Mouse (Mus musculus): Measurements from ENCODE around the gene Mamdc4. TPM values are rescaled to one million over a fixed set of nuclear protein-coding genes. Genes with fewer than 3 reads are reported as not detected.

Mamdc4 gene
- total and polyA plus RNA-seq, 2 experiments from 2014 or later = 0.32 to 1.9 TPM

- ATAC-seq (ENCODE audit: low FRiP score) (no peak), DNase-seq (ENCODE audit: low spot score) (no peak)
- peaks cover 22% of the 10 kb centered on the region; the same call in 1 of the 2 replicates for H3K36me3 ChIP-seq (ENCODE audit: insufficient read depth, low read length)
- H3K27ac ChIP-seq (ENCODE audit: low read depth, low read length) = no peak overlapping the region
- H3K9me3 ChIP-seq (ENCODE audit: low read length) = no peaks in the 10 kb centered on the region
- no peak overlapping the region for H3K4me3 ChIP-seq (ENCODE audit: low read depth, low read length)
- WGBS = 89% methylated on average over 4 of the region's 4 CpGs
- H3K4me1 ChIP-seq (ENCODE audit: insufficient read depth, low read length) = peaks cover 11% of the 10 kb centered on the region; the same call in 1 of the 2 replicates
- no peaks in the 10 kb centered on the region; the same call in 1 of the 2 replicates for H3K27me3 ChIP-seq (ENCODE audit: insufficient read depth, low read length)
- no peak overlapping the region for H3K9ac ChIP-seq (replicated peaks; ENCODE audit: low read length, poor library complexity, severe bottlenecking)
- no peak overlapping the region for H3K4me2 ChIP-seq (ENCODE audit: low read depth, low read length, poor library complexity, severe bottlenecking)
- TF ChIP-seq CTCF (IDR thresholded peaks at IDR 0.05) = no peak
These were observed 3.4 kb downstream of the Mamdc4 start for GRCm38 (mm10) chr2:25571221-25571620.

- no peaks in the 10 kb centered on the region for H3K9me3 ChIP-seq (ENCODE audit: low read length)
- H3K27me3 ChIP-seq (ENCODE audit: insufficient read depth, low read length) = no peaks in the 10 kb centered on the region
- 0 out of 2 replicates have a peak, but pooled peaks cover 7% of the 10 kb centered on the region for H3K4me1 ChIP-seq (ENCODE audit: insufficient read depth, low read length)
- no peak overlapping the region for H3K4me2 ChIP-seq (ENCODE audit: low read depth, low read length, poor library complexity, severe bottlenecking)
- no peak overlapping the region for H3K4me3 ChIP-seq (ENCODE audit: low read depth, low read length)
- TF ChIP-seq CTCF (IDR thresholded peaks at IDR 0.05) = no peak
- ATAC-seq (ENCODE audit: low FRiP score) (no peak), DNase-seq (ENCODE audit: low spot score) (no peak)
- H3K36me3 ChIP-seq (ENCODE audit: insufficient read depth, low read length) = peaks cover 31% of the 10 kb centered on the region
- WGBS = 93% methylated on average over 3 of the region's 3 CpGs
- H3K27ac ChIP-seq (ENCODE audit: low read depth, low read length) = no peak overlapping the region
- no peak overlapping the region for H3K9ac ChIP-seq (replicated peaks; ENCODE audit: low read length, poor library complexity, severe bottlenecking)
These were observed 5.3 kb downstream of the Mamdc4 start for GRCm38 (mm10) chr2:25569323-25569722.

- ATAC-seq (ENCODE audit: low FRiP score) = no peak
- DNase-seq (ENCODE audit: low spot score) = no peak
- H3K36me3 ChIP-seq (ENCODE audit: insufficient read depth, low read length) = peaks cover 38% of the 10 kb centered on the region
- no peaks in the 10 kb centered on the region for H3K9me3 ChIP-seq (ENCODE audit: low read length)
- H3K9ac ChIP-seq (replicated peaks; ENCODE audit: low read length, poor library complexity, severe bottlenecking) = no peak overlapping the region
- H3K27me3 ChIP-seq (ENCODE audit: insufficient read depth, low read length) = no peaks in the 10 kb centered on the region
- 0 out of 2 replicates have a peak, but pooled peaks cover 3% of the 10 kb centered on the region for H3K4me1 ChIP-seq (ENCODE audit: insufficient read depth, low read length)
- no peak overlapping the region for H3K4me2 ChIP-seq (ENCODE audit: low read depth, low read length, poor library complexity, severe bottlenecking)
- no peak overlapping the region for H3K27ac ChIP-seq (ENCODE audit: low read depth, low read length)
- H3K4me3 ChIP-seq (ENCODE audit: low read depth, low read length) = no peak overlapping the region
- TF ChIP-seq CTCF (IDR thresholded peaks at IDR 0.05) = no peak
- 86% methylated on average over 6 of the region's 6 CpGs for WGBS
These were observed 6.1 kb downstream of the Mamdc4 start for GRCm38 (mm10) chr2:25568473-25569019.

GRCm38 (mm10) chr2:25566558-25566957 lies 8.1 kb downstream of the Mamdc4 start:
- Histone ChIP-seq H3K4me2 (ENCODE audit: low read depth, low read length, poor library complexity, severe bottlenecking) (no peak overlapping the region), H3K9ac (replicated peaks; ENCODE audit: low read length, poor library complexity, severe bottlenecking) (no peak overlapping the region), H3K36me3 (ENCODE audit: insufficient read depth, low read length) (peaks cover 56% of the 10 kb centered on the region), H3K9me3 (ENCODE audit: low read length) (no peaks in the 10 kb centered on the region), H3K27ac (ENCODE audit: low read depth, low read length) (no peak overlapping the region), H3K4me3 (ENCODE audit: low read depth, low read length) (no peak overlapping the region), H3K27me3 (ENCODE audit: insufficient read depth, low read length) (no peaks in the 10 kb centered on the region), H3K4me1 (ENCODE audit: insufficient read depth, low read length) (no peaks in the 10 kb centered on the region)
- 88% methylated on average over 6 of the region's 6 CpGs for WGBS
- ATAC-seq (ENCODE audit: low FRiP score) (no peak), DNase-seq (ENCODE audit: low spot score) (no peak)
- peak; percentile 49 for TF ChIP-seq CTCF (IDR thresholded peaks at IDR 0.05)

- H3K36me3 ChIP-seq (ENCODE audit: insufficient read depth, low read length) = peaks cover 62% of the 10 kb centered on the region
- TF ChIP-seq CTCF (IDR thresholded peaks at IDR 0.05) = no peak
- DNase-seq (ENCODE audit: low spot score) (no peak), ATAC-seq (ENCODE audit: low FRiP score) (no peak)
- no peak overlapping the region for H3K9ac ChIP-seq (replicated peaks; ENCODE audit: low read length, poor library complexity, severe bottlenecking)
- no peaks in the 10 kb centered on the region for H3K9me3 ChIP-seq (ENCODE audit: low read length)
- H3K27ac ChIP-seq (ENCODE audit: low read depth, low read length) = no peak overlapping the region
- WGBS = 83% methylated on average over 8 of the region's 8 CpGs
- H3K27me3 ChIP-seq (ENCODE audit: insufficient read depth, low read length) = no peaks in the 10 kb centered on the region
- H3K4me1 ChIP-seq (ENCODE audit: insufficient read depth, low read length) = no peaks in the 10 kb centered on the region
- no peak overlapping the region for H3K4me2 ChIP-seq (ENCODE audit: low read depth, low read length, poor library complexity, severe bottlenecking)
- no peak overlapping the region for H3K4me3 ChIP-seq (ENCODE audit: low read depth, low read length)
These were observed 8.9 kb downstream of the Mamdc4 start for GRCm38 (mm10) chr2:25565741-25566140.

- no peak for DNase-seq (ENCODE audit: low spot score)
- WGBS = 88% methylated on average over 9 of the region's 9 CpGs
- H3K36me3 ChIP-seq (ENCODE audit: insufficient read depth, low read length) = peaks cover 46% of the 10 kb centered on the region
These were observed 12.7 kb downstream of the Mamdc4 start for GRCm38 (mm10) chr2:25561946-25562345.

More at GRCm38 (mm10) chr2:25561946-25562345, 12.7 kb downstream of the Mamdc4 start:
- H3K9me3 ChIP-seq (ENCODE audit: low read length) = no peaks in the 10 kb centered on the region
- no peak overlapping the region for H3K27ac ChIP-seq (ENCODE audit: low read depth, low read length)
- peaks cover 13% of the 10 kb centered on the region; the same call in 1 of the 2 replicates for H3K4me1 ChIP-seq (ENCODE audit: insufficient read depth, low read length)
- no peak overlapping the region for H3K4me2 ChIP-seq (ENCODE audit: low read depth, low read length, poor library complexity, severe bottlenecking)
- H3K4me3 ChIP-seq (ENCODE audit: low read depth, low read length) = no peak overlapping the region
- H3K27me3 ChIP-seq (ENCODE audit: insufficient read depth, low read length) = no peaks in the 10 kb centered on the region
- no peak overlapping the region for H3K9ac ChIP-seq (replicated peaks; ENCODE audit: low read length, poor library complexity, severe bottlenecking)
- no peak for TF ChIP-seq CTCF (IDR thresholded peaks at IDR 0.05)
- no peak for ATAC-seq (ENCODE audit: low FRiP score)

All from midbrain, postnatal 0 days (tissue).